Mouse (Mus musculus) central nervous system, embryonic 14 days (tissue): ENCODE data around the gene Olfr1138. TPM values are rescaled to one million over a fixed set of nuclear protein-coding genes. Genes with fewer than 3 reads are reported as not detected.

Source experiments
- polyA plus RNA-seq: library from polyadenylated mRNA; depleted of rRNA; stranded (reverse); fragments of >200 nt; gene quantifications from 2 replicates; pipeline ENCODE4 v1.2.3, GENCODE M21; 2012; rRNA removed

Gene Olfr1138
- polyA plus RNA-seq, result not detected in 2 replicates

GRCm38 (mm10) chr2:87739878-87740277 is at the start of gene Olfr1138:
Gene Olfr1138 (minus strand): TSS chr2:87739978.

GRCm38 (mm10) chr2:87779183-87779582 is 39.4 kb upstream of the Olfr1138 start, which contains the start of gene Olfr152:
Gene Olfr152 (plus strand): TSS chr2:87779483.

GRCm38 (mm10) chr2:87753891-87754290 is 14.1 kb upstream of the Olfr1138 start, which contains the start of gene Olfr1141:
Gene Olfr1141 (minus strand): TSS chr2:87753991.

GRCm38 (mm10) chr2:87743452-87743851 is 3.7 kb upstream of the Olfr1138 start, which contains the start of gene Olfr1140:
Gene Olfr1140 (plus strand): TSS chr2:87743752.

GRCm38 (mm10) chr2:87713079-87713478 is 26.7 kb downstream of the Olfr1138 start, which contains the start of gene Olfr1137:
Gene Olfr1137 (minus strand): TSS chr2:87713179.

GRCm38 (mm10) chr2:87693847-87694246 is 45.9 kb downstream of the Olfr1138 start, which contains the start of gene Olfr1136:
Gene Olfr1136 (minus strand): TSS chr2:87693947.

Other genes starting within 250 kb of the Olfr1138 start
- gene Pramel7, start 242.9 kb downstream of the Olfr1138 start, polyA plus RNA-seq, result not detected in 2 replicates
- not detected in 2 replicates for gene Pramel6, start 233.4 kb downstream of the Olfr1138 start, polyA plus RNA-seq
- not detected in 2 replicates for gene Olfr153, start 208.2 kb downstream of the Olfr1138 start, polyA plus RNA-seq
- gene Olfr1128, start 194.4 kb downstream of the Olfr1138 start, polyA plus RNA-seq, result not detected in 2 replicates
- gene Olfr1129, start 166.1 kb downstream of the Olfr1138 start, polyA plus RNA-seq, result not detected in 2 replicates
- not detected in 2 replicates for gene Olfr1130, start 133.8 kb downstream of the Olfr1138 start, polyA plus RNA-seq
- not detected in 2 replicates for gene Olfr1131, start 112.9 kb downstream of the Olfr1138 start, polyA plus RNA-seq
- gene Olfr1132, start 102.4 kb downstream of the Olfr1138 start, polyA plus RNA-seq, result not detected in 2 replicates
- gene Olfr1133, start 92.6 kb downstream of the Olfr1138 start, polyA plus RNA-seq, result not detected in 2 replicates
- gene Olfr1134, start 81.5 kb downstream of the Olfr1138 start, polyA plus RNA-seq, result not detected in 2 replicates
- gene Olfr1135, start 66.3 kb downstream of the Olfr1138 start, polyA plus RNA-seq, result not detected in 2 replicates
- gene Olfr1136, start 46.0 kb downstream of the Olfr1138 start, polyA plus RNA-seq, result not detected in 2 replicates
- not detected in 2 replicates for gene Olfr1137, start 26.8 kb downstream of the Olfr1138 start, polyA plus RNA-seq
- gene Olfr1140, start 3.8 kb upstream of the Olfr1138 start, polyA plus RNA-seq, result not detected in 2 replicates
- gene Olfr1141, start 14.0 kb upstream of the Olfr1138 start, polyA plus RNA-seq, result not detected in 2 replicates
- gene Olfr152, start 39.5 kb upstream of the Olfr1138 start, polyA plus RNA-seq, result not detected in 2 replicates
- not detected in 2 replicates for gene Olfr1143, start 60.6 kb upstream of the Olfr1138 start, polyA plus RNA-seq
- gene Olfr1145, start 69.8 kb upstream of the Olfr1138 start, polyA plus RNA-seq, result not detected in 2 replicates
- not detected in 2 replicates for gene Olfr1148, start 90.6 kb upstream of the Olfr1138 start, polyA plus RNA-seq
- not detected in 2 replicates for gene Olfr1150-ps1, start 104.0 kb upstream of the Olfr1138 start, polyA plus RNA-seq
- gene Olfr1151, start 115.9 kb upstream of the Olfr1138 start, polyA plus RNA-seq, result not detected in 2 replicates
- 0.01 TPM in 2 replicates for gene Olfr1152, start 126.5 kb upstream of the Olfr1138 start, polyA plus RNA-seq
- not detected in 2 replicates for gene Olfr1153, start 155.0 kb upstream of the Olfr1138 start, polyA plus RNA-seq
- gene Olfr1154, start 165.2 kb upstream of the Olfr1138 start, polyA plus RNA-seq, result not detected in 2 replicates
- not detected in 2 replicates for gene Olfr1155, start 205.2 kb upstream of the Olfr1138 start, polyA plus RNA-seq
- not detected in 2 replicates for gene Olfr1156, start 213.1 kb upstream of the Olfr1138 start, polyA plus RNA-seq
- not detected in 2 replicates for gene Olfr1157, start 228.3 kb upstream of the Olfr1138 start, polyA plus RNA-seq
- not detected in 2 replicates for gene Olfr74, start 234.7 kb upstream of the Olfr1138 start, polyA plus RNA-seq